In the genomic region with DNA sequence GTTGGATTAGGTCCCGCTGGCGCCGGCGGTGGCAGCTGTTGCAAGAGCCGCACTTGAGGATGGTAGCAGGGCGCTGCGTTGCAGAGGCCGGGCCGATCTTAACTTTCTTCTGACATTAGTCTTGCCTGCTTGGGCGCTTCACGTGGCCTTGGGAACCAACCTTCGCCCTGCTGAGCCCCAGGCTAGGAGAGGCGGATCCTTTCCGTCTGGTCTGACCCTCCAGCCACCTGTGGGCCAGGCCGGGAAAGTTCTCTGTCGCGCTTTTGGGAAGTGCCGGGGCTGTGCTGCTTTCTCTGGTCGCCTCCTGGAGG, we compare ENCODE assay signal across 8 mouse cellular contexts. TPM values are rescaled to one million over a fixed set of nuclear protein-coding genes. Genes with fewer than 3 reads are reported as not detected.
A peak's percentile ranks its signal among the peaks of the same experiment; 100 is the strongest.
DNase-seq lines count a peak whose midpoint lies in the region; ATAC-seq and TF ChIP-seq lines count a peak whose summit lies in the region.

A gene (minus strand): TSS at position 223 of the 311 bp plus-strand sequence.

- H3K4me1 ChIP-seq in intestine, postnatal 0 days (replicated peaks; ENCODE audit: control insufficient read depth, insufficient read depth, low read length), result peaks cover 4% of the 10 kb centered on the region; the same call in 1 of the 2 replicates
- H3K4me1 ChIP-seq in lung, adult 2 months (ENCODE audit: control insufficient read depth, insufficient read depth, low read length), result 0 out of 2 replicates have a peak, but pooled peaks cover 5% of the 10 kb centered on the region
- peaks cover 8% of the 10 kb centered on the region for H3K4me1 ChIP-seq in neural tube, embryonic 15.5 days

- 3% methylated on average over 19 of the region's 19 CpGs for WGBS in intestine, postnatal 0 days
- 4% methylated on average over 19 of the region's 19 CpGs for WGBS in lung, adult 2 months
- 2% methylated on average over 19 of the region's 19 CpGs for WGBS in neural tube, embryonic 15.5 days

- H3K36me3 ChIP-seq in intestine, postnatal 0 days (ENCODE audit: control insufficient read depth, insufficient read depth), result no peaks in the 10 kb centered on the region
- H3K36me3 ChIP-seq in neural tube, embryonic 15.5 days, result no peaks in the 10 kb centered on the region

- peak within 1 kb of the TSS; percentile 84 for H3K27ac ChIP-seq in intestine, postnatal 0 days (ENCODE audit: low read depth, low read length)
- no peak within 1 kb of the TSS for H3K27ac ChIP-seq in neural tube, embryonic 15.5 days (replicated peaks)

- no peak for TF ChIP-seq CTCF in intestine, postnatal 0 days (IDR thresholded peaks at IDR 0.05; ENCODE audit: low read depth)
- TF ChIP-seq CTCF in lung, adult 2 months (IDR thresholded peaks at IDR 0.05; ENCODE audit: insufficient read depth, low read length), result no peak

- H3K9ac ChIP-seq in intestine, postnatal 0 days (ENCODE audit: low read depth, low read length), result peak within 1 kb of the TSS; percentile 50; the same call in 1 of the 2 replicates
- no peak within 1 kb of the TSS for H3K9ac ChIP-seq in neural tube, embryonic 15.5 days (replicated peaks)

- ATAC-seq in intestine, postnatal 0 days, result peak; percentile 81
- no peak for ATAC-seq in neural tube, embryonic 15.5 days (ENCODE audit: low FRiP score)

- peak; percentile 65 for DNase-seq in Muller cell, postnatal 12 days (ENCODE audit: inconsistent ontology term)
- DNase-seq in embryo, embryonic 10.5 days (ENCODE audit: low spot score), result peak; percentile 38
- peak; percentile 98 for DNase-seq in heart, adult 11 months
- DNase-seq in lung, adult 2 months, result peak; percentile 63
- no peak for DNase-seq in left cerebral cortex, adult 11 months (ENCODE audit: low spot score)
- DNase-seq in cerebellum, adult 8-10 months, result no peak

- no peak for TF ChIP-seq POLR2A in lung, adult 2 months (IDR thresholded peaks at IDR 0.05; ENCODE audit: borderline replicate concordance, extremely low read depth, low read depth, low read length)

- 0 out of 2 replicates have a peak, but pooled peaks cover 4% of the 10 kb centered on the region for H3K27me3 ChIP-seq in intestine, postnatal 0 days (replicated peaks; ENCODE audit: control insufficient read depth, insufficient read depth, low read length)
- peaks cover 26% of the 10 kb centered on the region for H3K27me3 ChIP-seq in neural tube, embryonic 15.5 days (replicated peaks)

- peak within 1 kb of the TSS; percentile 47 for H3K4me3 ChIP-seq in intestine, postnatal 0 days (ENCODE audit: low read depth, low read length)
- H3K4me3 ChIP-seq in lung, adult 2 months (replicated peaks; ENCODE audit: extremely low read depth, low read depth, low read length), result peak within 1 kb of the TSS; percentile 47
- peak within 1 kb of the TSS; percentile 21 for H3K4me3 ChIP-seq in neural tube, embryonic 15.5 days (replicated peaks)

- H3K4me2 ChIP-seq in intestine, postnatal 0 days (replicated peaks; ENCODE audit: low read depth), result peak within 1 kb of the TSS; percentile 81
- H3K4me2 ChIP-seq in neural tube, embryonic 15.5 days, result peak within 1 kb of the TSS; percentile 48

- no peaks in the 10 kb centered on the region for H3K9me3 ChIP-seq in intestine, postnatal 0 days (ENCODE audit: control insufficient read depth)
- H3K9me3 ChIP-seq in neural tube, embryonic 15.5 days (replicated peaks), result no peaks in the 10 kb centered on the region

RNA-seq across cellular contexts. Expression of the gene that starts here (rescaled TPM):
- polyA plus RNA-seq in intestine, postnatal 0 days (2015; fragmentation: Nextera tagmentation; extraction: Ambion mirVana), result 108 and 116 TPM in 2 replicates
- polyA plus RNA-seq in lung, adult 2 months (2012; rRNA removed), result 24.8 and 25.8 TPM in 2 replicates
- polyA plus RNA-seq in neural tube, embryonic 15.5 days (2015; fragmentation: Nextera tagmentation; extraction: Ambion mirVana), result 0.72 and 3.1 TPM in 2 replicates

Comparison
In these comparisons a context has a peak if more than half of its experiments do, and no peak if none do; other contexts are left out.
1. DNase-seq: peak in Muller cell, postnatal 12 days (single experiment), embryo, embryonic 10.5 days (single experiment), heart, adult 11 months (single experiment) and lung, adult 2 months (single experiment); none in left cerebral cortex, adult 11 months (single experiment) and cerebellum, adult 8-10 months (single experiment).
2. Peak in every context shown above with its lines, with median percentiles within 50 percentile points of each other: H3K4me3 ChIP-seq.